Mouse (Mus musculus): ENCODE measurements around the gene Parva. TPM values are rescaled to one million over a fixed set of nuclear protein-coding genes. Genes with fewer than 3 reads are reported as not detected.

Parva gene
- polyA plus RNA-seq, 1 experiment from 2014 or later = 17.4 TPM

DNA sequence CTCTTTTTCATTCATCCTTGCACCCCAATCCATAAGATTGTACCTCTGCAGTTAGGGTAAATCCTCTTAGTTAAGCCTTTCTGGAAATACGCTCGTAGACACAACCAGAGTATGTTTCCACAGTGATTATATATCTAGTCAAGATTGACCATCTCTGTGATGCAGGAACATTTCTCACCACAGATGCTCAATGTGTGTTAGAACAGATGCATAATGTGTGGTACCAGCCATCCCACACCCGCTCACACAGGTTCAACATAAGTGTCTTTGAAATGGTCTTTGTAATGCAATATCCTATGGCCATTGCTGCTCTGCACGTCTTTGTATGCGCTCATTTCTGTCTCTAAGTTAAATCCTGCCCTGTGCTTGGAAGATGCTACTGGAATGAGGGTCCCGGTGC, 98.2 kb downstream of the Parva start:
- ATAC-seq (no peak), DNase-seq (ENCODE audit: low spot score) (no peak)
- no peaks in the 10 kb centered on the region for H3K27me3 ChIP-seq (replicated peaks; ENCODE audit: control insufficient read depth, insufficient read depth, low read length)
- no peak overlapping the region for H3K4me3 ChIP-seq (ENCODE audit: low read depth, low read length)
- 86% methylated on average over 6 of the region's 6 CpGs for WGBS
- H3K9me3 ChIP-seq (replicated peaks; ENCODE audit: control insufficient read depth, low read length) = no peaks in the 10 kb centered on the region
- no peak overlapping the region for H3K27ac ChIP-seq (ENCODE audit: low read depth, low read length)
- no peaks in the 10 kb centered on the region for H3K36me3 ChIP-seq (ENCODE audit: control insufficient read depth, insufficient read depth, low read length)
- H3K4me2 ChIP-seq (ENCODE audit: low read length) = no peak overlapping the region
- H3K4me1 ChIP-seq (ENCODE audit: control insufficient read depth, insufficient read depth, low read length) = peaks cover 8% of the 10 kb centered on the region; the same call in 1 of the 2 replicates
- H3K9ac ChIP-seq (ENCODE audit: low read length) = no peak overlapping the region

DNA sequence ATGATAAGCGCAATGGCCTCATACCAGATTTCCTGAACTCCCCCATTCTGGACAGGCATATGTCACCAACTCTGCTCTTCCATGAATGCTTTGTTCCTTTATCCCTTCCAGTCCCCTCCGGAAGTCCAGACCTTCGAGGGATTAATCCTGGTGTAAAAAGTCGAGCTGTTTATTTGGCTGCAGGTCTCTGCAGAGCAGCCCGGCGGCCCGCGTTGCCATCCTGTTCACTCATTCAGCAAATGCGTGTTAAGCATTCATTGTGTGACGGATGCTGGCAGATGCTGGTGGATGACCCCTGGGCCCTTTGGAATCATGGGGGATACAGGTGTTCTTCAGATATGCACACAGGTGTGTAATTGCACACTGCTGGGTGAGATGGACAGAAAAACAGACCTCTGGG, 98.9 kb downstream of the Parva start:
- H3K36me3 ChIP-seq (ENCODE audit: control insufficient read depth, insufficient read depth, low read length) = no peaks in the 10 kb centered on the region
- no peaks in the 10 kb centered on the region for H3K27me3 ChIP-seq (replicated peaks; ENCODE audit: control insufficient read depth, insufficient read depth, low read length)
- ATAC-seq (no peak), DNase-seq (ENCODE audit: low spot score) (no peak)
- WGBS = 71% methylated on average over 10 of the region's 10 CpGs
- H3K4me1 ChIP-seq (ENCODE audit: control insufficient read depth, insufficient read depth, low read length) = peaks cover 8% of the 10 kb centered on the region; the same call in 1 of the 2 replicates
- no peak overlapping the region for H3K4me3 ChIP-seq (ENCODE audit: low read depth, low read length)
- H3K27ac ChIP-seq (ENCODE audit: low read depth, low read length) = no peak overlapping the region; the same call in 1 of the 2 replicates
- H3K9ac ChIP-seq (ENCODE audit: low read length) = no peak overlapping the region
- no peak overlapping the region for H3K4me2 ChIP-seq (ENCODE audit: low read length)
- no peaks in the 10 kb centered on the region for H3K9me3 ChIP-seq (replicated peaks; ENCODE audit: control insufficient read depth, low read length)

GRCm38 (mm10) chr7:112527230-112527629, 99.9 kb downstream of the Parva start:
- DNase-seq (ENCODE audit: low spot score) (no peak), ATAC-seq (no peak)
- Histone ChIP-seq H3K4me1 (ENCODE audit: control insufficient read depth, insufficient read depth, low read length) (peaks cover 8% of the 10 kb centered on the region; the same call in 1 of the 2 replicates), H3K4me2 (ENCODE audit: low read length) (no peak overlapping the region), H3K9me3 (replicated peaks; ENCODE audit: control insufficient read depth, low read length) (no peaks in the 10 kb centered on the region), H3K9ac (ENCODE audit: low read length) (no peak overlapping the region), H3K36me3 (ENCODE audit: control insufficient read depth, insufficient read depth, low read length) (no peaks in the 10 kb centered on the region), H3K27me3 (replicated peaks; ENCODE audit: control insufficient read depth, insufficient read depth, low read length) (no peaks in the 10 kb centered on the region), H3K27ac (ENCODE audit: low read depth, low read length) (no peak overlapping the region), H3K4me3 (ENCODE audit: low read depth, low read length) (no peak overlapping the region)
- WGBS = 89% methylated on average over 4 of the region's 4 CpGs

GRCm38 (mm10) chr7:112528059-112528458, 100.8 kb downstream of the Parva start:
- WGBS = 86% methylated on average over 1 of the region's 1 CpGs
- no peaks in the 10 kb centered on the region for H3K27me3 ChIP-seq (replicated peaks; ENCODE audit: control insufficient read depth, insufficient read depth, low read length)
- no peak for ATAC-seq
- no peak overlapping the region for H3K27ac ChIP-seq (ENCODE audit: low read depth, low read length)
- H3K9me3 ChIP-seq (replicated peaks; ENCODE audit: control insufficient read depth, low read length) = no peaks in the 10 kb centered on the region
- H3K4me2 ChIP-seq (ENCODE audit: low read length) = no peak overlapping the region
- DNase-seq (ENCODE audit: low spot score) = no peak
- H3K36me3 ChIP-seq (ENCODE audit: control insufficient read depth, insufficient read depth, low read length) = no peaks in the 10 kb centered on the region
- no peak overlapping the region for H3K4me3 ChIP-seq (ENCODE audit: low read depth, low read length)
- H3K4me1 ChIP-seq (ENCODE audit: control insufficient read depth, insufficient read depth, low read length) = peaks cover 8% of the 10 kb centered on the region; the same call in 1 of the 2 replicates
- no peak overlapping the region for H3K9ac ChIP-seq (ENCODE audit: low read length)

DNA sequence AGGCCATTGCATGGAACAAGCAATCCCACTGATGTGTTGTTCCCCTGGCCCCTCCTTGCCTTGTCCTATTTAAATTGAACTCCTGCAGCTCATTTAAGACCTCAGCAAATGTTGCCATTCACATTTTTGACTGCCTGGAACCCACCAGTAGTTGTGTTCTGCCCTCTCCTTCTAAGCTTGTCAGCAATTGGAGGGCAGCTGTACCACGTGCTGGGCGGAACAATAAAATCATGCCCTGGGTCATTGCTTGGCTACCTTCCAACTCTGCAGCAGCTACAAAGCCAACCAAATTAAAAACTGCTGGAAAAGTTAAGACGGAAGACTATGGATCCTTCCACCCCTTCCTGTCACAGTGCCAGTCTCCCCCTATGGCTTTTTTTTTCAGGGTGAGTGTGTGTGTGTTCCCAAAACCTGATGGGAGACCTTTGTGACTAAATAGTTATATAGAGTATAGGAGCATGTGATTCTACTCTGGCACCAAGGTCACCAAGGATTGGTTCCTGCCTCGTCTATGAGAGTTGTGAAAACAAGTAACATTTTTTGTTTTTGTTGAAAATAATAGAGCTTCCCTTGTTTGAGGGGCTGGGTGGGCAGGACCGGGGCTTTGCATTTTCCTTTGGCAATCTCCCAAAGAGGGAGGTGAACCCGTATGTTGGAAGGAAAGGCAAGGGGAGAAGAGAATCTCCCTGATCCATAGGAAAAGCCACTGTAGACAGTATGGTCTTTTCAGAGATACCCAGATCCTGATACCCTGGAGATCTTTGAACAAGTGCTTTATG, 101.5 kb downstream of the Parva start:
- WGBS = 22% methylated on average over 6 of the region's 6 CpGs
- Histone ChIP-seq H3K36me3 (ENCODE audit: control insufficient read depth, insufficient read depth, low read length) (no peaks in the 10 kb centered on the region), H3K4me1 (ENCODE audit: control insufficient read depth, insufficient read depth, low read length) (peaks cover 8% of the 10 kb centered on the region; the same call in 1 of the 2 replicates), H3K9ac (ENCODE audit: low read length) (no peak overlapping the region), H3K27me3 (replicated peaks; ENCODE audit: control insufficient read depth, insufficient read depth, low read length) (no peaks in the 10 kb centered on the region), H3K27ac (ENCODE audit: low read depth, low read length) (no peak overlapping the region), H3K4me2 (ENCODE audit: low read length) (no peak overlapping the region), H3K4me3 (ENCODE audit: low read depth, low read length) (no peak overlapping the region), H3K9me3 (replicated peaks; ENCODE audit: control insufficient read depth, low read length) (no peaks in the 10 kb centered on the region)
- ATAC-seq (0 out of 2 replicates have a peak, but pooled peaks have one; percentile 26), DNase-seq (ENCODE audit: low spot score) (peak; percentile 56)

GRCm38 (mm10) chr7:112530924-112531323, 103.6 kb downstream of the Parva start:
- Histone ChIP-seq H3K9ac (ENCODE audit: low read length) (no peak overlapping the region), H3K27ac (ENCODE audit: low read depth, low read length) (no peak overlapping the region), H3K4me1 (ENCODE audit: control insufficient read depth, insufficient read depth, low read length) (peaks cover 16% of the 10 kb centered on the region), H3K36me3 (ENCODE audit: control insufficient read depth, insufficient read depth, low read length) (no peaks in the 10 kb centered on the region), H3K4me3 (ENCODE audit: low read depth, low read length) (no peak overlapping the region), H3K4me2 (ENCODE audit: low read length) (no peak overlapping the region), H3K27me3 (replicated peaks; ENCODE audit: control insufficient read depth, insufficient read depth, low read length) (no peaks in the 10 kb centered on the region), H3K9me3 (replicated peaks; ENCODE audit: control insufficient read depth, low read length) (no peaks in the 10 kb centered on the region)
- whole genome bisulfite sequencing = 81% methylated on average over 5 of the region's 5 CpGs
- ATAC-seq = no peak
- DNase-seq (ENCODE audit: low spot score) = no peak

GRCm38 (mm10) chr7:112534148-112534547, 106.8 kb downstream of the Parva start:
- no peaks in the 10 kb centered on the region for H3K27me3 ChIP-seq (replicated peaks; ENCODE audit: control insufficient read depth, insufficient read depth, low read length)
- no peak for ATAC-seq
- no peak overlapping the region for H3K27ac ChIP-seq (ENCODE audit: low read depth, low read length)
- no peak overlapping the region for H3K4me3 ChIP-seq (ENCODE audit: low read depth, low read length)
- no peak for DNase-seq (ENCODE audit: low spot score)
- H3K9me3 ChIP-seq (replicated peaks; ENCODE audit: control insufficient read depth, low read length) = no peaks in the 10 kb centered on the region
- peaks cover 9% of the 10 kb centered on the region; the same call in 1 of the 2 replicates for H3K4me1 ChIP-seq (ENCODE audit: control insufficient read depth, insufficient read depth, low read length)
- WGBS = 71% methylated on average over 3 of the region's 3 CpGs
- no peak overlapping the region for H3K4me2 ChIP-seq (ENCODE audit: low read length)
- no peak overlapping the region for H3K9ac ChIP-seq (ENCODE audit: low read length)
- no peaks in the 10 kb centered on the region for H3K36me3 ChIP-seq (ENCODE audit: control insufficient read depth, insufficient read depth, low read length)

DNA sequence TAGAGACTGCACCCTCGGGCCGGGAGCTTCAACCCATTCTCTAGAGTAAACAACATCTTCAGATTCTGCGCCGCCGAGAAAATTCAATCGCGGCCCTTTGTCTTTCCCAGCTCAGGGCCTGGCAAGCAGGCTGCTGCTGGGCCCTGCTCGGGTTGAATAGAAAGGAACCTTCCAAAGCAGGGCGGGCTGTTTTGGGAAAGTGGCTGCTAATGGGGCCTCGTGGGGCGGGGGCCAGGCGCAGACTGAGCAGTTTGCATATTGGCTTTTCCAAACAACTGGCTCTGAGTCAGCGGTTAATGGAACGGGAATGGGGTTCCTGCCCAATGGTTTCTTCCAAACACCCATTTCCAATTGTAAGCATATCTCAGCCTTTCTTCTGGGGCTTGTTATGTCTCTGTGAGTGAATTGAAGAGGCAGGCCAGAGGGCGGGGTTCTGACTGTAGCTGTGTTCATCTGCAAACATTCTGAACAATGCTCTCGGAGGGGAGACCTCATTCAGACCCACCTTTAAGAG, 108.2 kb downstream of the Parva start:
- Histone ChIP-seq H3K4me2 (ENCODE audit: low read length) (peak overlapping the region; percentile 2; the same call in 1 of the 2 replicates), H3K4me1 (ENCODE audit: control insufficient read depth, insufficient read depth, low read length) (peaks cover 9% of the 10 kb centered on the region; the same call in 1 of the 2 replicates), H3K9me3 (replicated peaks; ENCODE audit: control insufficient read depth, low read length) (no peaks in the 10 kb centered on the region), H3K9ac (ENCODE audit: low read length) (no peak overlapping the region; the same call in 1 of the 2 replicates), H3K27me3 (replicated peaks; ENCODE audit: control insufficient read depth, insufficient read depth, low read length) (no peaks in the 10 kb centered on the region), H3K4me3 (ENCODE audit: low read depth, low read length) (no peak overlapping the region), H3K36me3 (ENCODE audit: control insufficient read depth, insufficient read depth, low read length) (no peaks in the 10 kb centered on the region), H3K27ac (ENCODE audit: low read depth, low read length) (peak overlapping the region; percentile 70)
- 1% methylated on average over 16 of the region's 16 CpGs for WGBS
- DNase-seq (ENCODE audit: low spot score) (peak; percentile 93), ATAC-seq (peak; percentile 98)

DNA sequence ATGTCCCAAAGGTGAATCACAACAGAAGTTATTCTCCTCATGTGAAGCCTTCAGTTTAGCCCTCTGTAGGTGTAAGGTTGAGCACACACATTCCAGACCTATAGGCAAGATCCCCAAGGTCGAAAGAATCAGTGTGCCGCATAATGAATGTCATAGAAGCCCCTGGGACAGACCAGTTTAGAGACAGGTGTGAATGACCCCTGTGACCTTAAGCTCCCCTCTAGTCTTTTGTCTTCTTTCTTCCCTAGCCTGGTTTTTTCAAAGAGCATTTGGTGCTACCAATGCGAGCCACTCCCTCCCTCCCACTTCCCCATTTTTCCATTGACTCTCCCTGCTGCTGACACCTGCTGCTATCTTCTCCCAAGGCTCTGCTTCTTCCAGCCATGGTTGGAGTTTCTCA, 121.8 kb downstream of the Parva start:
- Histone ChIP-seq H3K4me1 (ENCODE audit: control insufficient read depth, insufficient read depth, low read length) (no peaks in the 10 kb centered on the region), H3K9ac (ENCODE audit: low read length) (no peak overlapping the region), H3K9me3 (replicated peaks; ENCODE audit: control insufficient read depth, low read length) (no peaks in the 10 kb centered on the region), H3K4me3 (ENCODE audit: low read depth, low read length) (no peak overlapping the region), H3K27ac (ENCODE audit: low read depth, low read length) (no peak overlapping the region), H3K36me3 (ENCODE audit: control insufficient read depth, insufficient read depth, low read length) (no peaks in the 10 kb centered on the region), H3K4me2 (ENCODE audit: low read length) (no peak overlapping the region), H3K27me3 (replicated peaks; ENCODE audit: control insufficient read depth, insufficient read depth, low read length) (no peaks in the 10 kb centered on the region)
- ATAC-seq = no peak
- WGBS = 86% methylated on average over 3 of the region's 3 CpGs
- no peak for DNase-seq (ENCODE audit: low spot score)
